In genomic region chr14:115407309-115407930, GRCm38 (mm10) we compare ENCODE assay signal across 20 mouse cellular contexts.
DNase-seq lines count a peak whose midpoint lies in the region; TF ChIP-seq lines count a peak whose summit lies in the region.
"Had no signal": no experiment of that assay in that cellular context is flagged by ENCODE, and none has a peak within 500 bp of the region (broad histone marks: within the 10 kb centered on the region; RNA-seq: fewer than 3 reads in every experiment).

No protein-coding gene starts in this region.

- H3K27ac ChIP-seq in limb, embryonic 10.5 days: no peak overlapping the region
- H3K27ac ChIP-seq: embryonic facial prominence, embryonic 15.5 days; heart, adult 2 months; heart, embryonic 15.5 days; hindbrain, embryonic 15.5 days; liver, embryonic 13.5 days; neural tube, embryonic 13.5 days; stomach, postnatal 0 days had no signal

- H3K4me1 ChIP-seq in limb, embryonic 10.5 days: peaks cover 73% of the 10 kb centered on the region
- H3K4me1 ChIP-seq in lung, adult 2 months (ENCODE audit: control insufficient read depth, insufficient read depth, low read length): no peaks in the 10 kb centered on the region
- H3K4me1 ChIP-seq: embryonic facial prominence, embryonic 15.5 days; heart, embryonic 15.5 days; liver, embryonic 13.5 days had no signal

- TF ChIP-seq POLR2A in lung, adult 2 months (IDR thresholded peaks at IDR 0.05; ENCODE audit: borderline replicate concordance, extremely low read depth, low read depth, low read length): no peak

- WGBS in limb, embryonic 10.5 days: 21% methylated on average over 2 of the region's 2 CpGs
- WGBS in lung, adult 2 months: 21% methylated on average over 2 of the region's 2 CpGs

- DNase-seq in cerebellum, postnatal 10 days: peak; percentile 7 to 44
- DNase-seq in cerebellum, postnatal 36 days: no peak
- DNase-seq in kidney, adult 9 months: peak; percentile 51
- DNase-seq in kidney, postnatal 4 days: no peak
- DNase-seq in embryo, embryonic 10.5 days (ENCODE audit: low spot score): peak; percentile 63
- DNase-seq in limb, embryonic 10.5 days (ENCODE audit: low spot score): peak; percentile 85
- no peak for DNase-seq in lung, adult 2 months
- no peak for DNase-seq in retina, postnatal 1 day
- DNase-seq: cerebellum, adult 8-10 months; gastrocnemius, postnatal 14 days; heart, adult 2 months; liver, embryonic 13.5 days; lung, postnatal 14 days; thymus, postnatal 14 days had no signal

- H3K9me3 ChIP-seq in limb, embryonic 10.5 days (replicated peaks): no peaks in the 10 kb centered on the region
- H3K9me3 ChIP-seq: embryonic facial prominence, embryonic 15.5 days; heart, embryonic 15.5 days; hindbrain, embryonic 15.5 days; liver, embryonic 13.5 days; neural tube, embryonic 13.5 days had no signal

- no peaks in the 10 kb centered on the region for H3K27me3 ChIP-seq in limb, embryonic 10.5 days (ENCODE audit: low read depth, poor library complexity, severe bottlenecking)
- H3K27me3 ChIP-seq: embryonic facial prominence, embryonic 15.5 days; heart, embryonic 15.5 days; hindbrain, embryonic 15.5 days; liver, embryonic 13.5 days; neural tube, embryonic 13.5 days had no signal

- TF ChIP-seq CTCF in lung, adult 2 months (IDR thresholded peaks at IDR 0.05; ENCODE audit: insufficient read depth, low read length): no peak

- no peak overlapping the region for H3K4me3 ChIP-seq in limb, embryonic 10.5 days
- H3K4me3 ChIP-seq in lung, adult 2 months (replicated peaks; ENCODE audit: extremely low read depth, low read depth, low read length): no peak overlapping the region
- H3K4me3 ChIP-seq: embryonic facial prominence, embryonic 15.5 days; heart, adult 2 months; heart, embryonic 15.5 days; hindbrain, embryonic 15.5 days; liver, embryonic 13.5 days; neural tube, embryonic 13.5 days had no signal

- no peaks in the 10 kb centered on the region for H3K36me3 ChIP-seq in limb, embryonic 10.5 days
- H3K36me3 ChIP-seq: embryonic facial prominence, embryonic 15.5 days; G1E; heart, embryonic 15.5 days; hindbrain, embryonic 15.5 days; liver, embryonic 13.5 days; neural tube, embryonic 13.5 days had no signal

Comparison
In these comparisons a context has a peak if more than half of its experiments do, and no peak if none do; other contexts are left out.
1. DNase-seq: peak in cerebellum, postnatal 10 days (2 of 2), kidney, adult 9 months (single experiment), embryo, embryonic 10.5 days (single experiment) and limb, embryonic 10.5 days (single experiment); none in cerebellum, postnatal 36 days (0 of 2), kidney, postnatal 4 days (0 of 2), lung, adult 2 months (single experiment) and retina, postnatal 1 day (single experiment).